Mouse (Mus musculus) spleen, adult 2 months (tissue): Measurements from ENCODE around the gene Slc16a1. TPM values are rescaled to one million over a fixed set of nuclear protein-coding genes. Genes with fewer than 3 reads are reported as not detected.
A peak's percentile ranks its signal among the peaks of the same experiment; 100 is the strongest.

Source experiments
- DNase-seq, 2 experiments: peaks; one replicate each; pipeline versions ENCODE4 v3.0.0 to v3.0.0-alpha.2; 2012 to 2021; ENCODE audit warnings: low spot score in 2 of 2, low read depth in 1 of 2
- H3K27ac ChIP-seq: fragments of 200-500 bp; 2 replicates; pipeline ENCODE4 v1.5.1; 2012; ENCODE audit warnings: low read length, inconsistent platforms; ENCODE audit not compliant: insufficient read depth
- H3K27me3 ChIP-seq: fragments of 200-500 bp; 2 replicates; pipeline ENCODE4 v1.6.1; 2012; ENCODE audit warnings: mild to moderate bottlenecking, moderate library complexity, low read length, inconsistent platforms; ENCODE audit not compliant: control insufficient read depth, insufficient read depth
- H3K36me3 ChIP-seq: fragments of 200-500 bp; 2 replicates; pipeline ENCODE4 v1.6.1; 2012; ENCODE audit warnings: mild to moderate bottlenecking, low read length, inconsistent platforms; ENCODE audit not compliant: control insufficient read depth, insufficient read depth
- H3K4me1 ChIP-seq: fragments of 200-500 bp; 2 replicates; pipeline ENCODE4 v1.6.1; 2011; ENCODE audit warnings: inconsistent platforms; ENCODE audit not compliant: control insufficient read depth, insufficient read depth, insufficient read length
- H3K4me3 ChIP-seq: fragments of 200-500 bp; 2 replicates; pipeline ENCODE4 v1.5.1; 2011; ENCODE audit warnings: mild to moderate bottlenecking, inconsistent platforms; ENCODE audit not compliant: insufficient read depth, insufficient read length; ENCODE audit errors: extremely low read depth
- CTCF ChIP-seq: fragments of 200-500 bp; IDR thresholded peaks from 2 replicates; pipeline ENCODE4 v1.5.1; 2011; ENCODE audit warnings: mild to moderate bottlenecking, inconsistent platforms; ENCODE audit not compliant: insufficient read depth, insufficient read length, insufficient replicate concordance; ENCODE audit errors: extremely low read depth
- POLR2A ChIP-seq: fragments of 200-500 bp; IDR thresholded peaks from 2 replicates; pipeline ENCODE4 v1.6.1; 2011; ENCODE audit warnings: low read depth, low read length, inconsistent platforms
- WGBS: fragments of 180-500 bp; shearing (Covaris S2); methylation state at CpG from one replicate; pipeline ENCODE4 v1.1.7; 2018; 5-methylcytosine and 5-hydroxymethylcytosine counted together
- polyA plus RNA-seq: library from polyadenylated mRNA; depleted of rRNA; stranded (reverse); fragments of >200 nt; gene quantifications from 2 replicates; pipeline ENCODE4 v1.2.3, GENCODE M21; 2012

The Slc16a1 gene
- polyA plus RNA-seq, 1 experiment: 30.2 TPM

- H3K4me1 ChIP-seq: no peaks in the 10 kb centered on the region; the same call in none of the 2 replicates
- H3K27ac ChIP-seq: no peak overlapping the region
- 85% methylated on average over 1 of the region's 1 CpGs for WGBS
Measured at GRCm38 (mm10) chr3:104644371-104644770, 5.9 kb downstream of the Slc16a1 start.

GRCm38 (mm10) chr3:104654219-104654618 lies 15.8 kb downstream of the Slc16a1 start:
- Histone ChIP-seq H3K4me3 (no peak overlapping the region), H3K27me3 (no peaks in the 10 kb centered on the region), H3K36me3 (peaks cover 12% of the 10 kb centered on the region), H3K27ac (peak overlapping the region; percentile 43; the same call in 1 of the 2 replicates), H3K4me1 (0 out of 2 replicates have a peak, but pooled peaks cover 2% of the 10 kb centered on the region)
- no peak for TF ChIP-seq POLR2A
- no peak for TF ChIP-seq CTCF
- no peak for DNase-seq
- WGBS: 81% methylated on average over 4 of the region's 4 CpGs

More at GRCm38 (mm10) chr3:104644371-104644770, 5.9 kb downstream of the Slc16a1 start:
- H3K36me3 ChIP-seq: no peaks in the 10 kb centered on the region
- no peak for DNase-seq
- TF ChIP-seq POLR2A (no peak), CTCF (no peak)
- no peak overlapping the region for H3K4me3 ChIP-seq
- no peaks in the 10 kb centered on the region for H3K27me3 ChIP-seq

GRCm38 (mm10) chr3:104654921-104655320 lies 16.5 kb downstream of the Slc16a1 start:
- TF ChIP-seq CTCF (no peak), POLR2A (no peak)
- Histone ChIP-seq H3K4me3 (no peak overlapping the region), H3K36me3 (peaks cover 12% of the 10 kb centered on the region), H3K4me1 (0 out of 2 replicates have a peak, but pooled peaks cover 2% of the 10 kb centered on the region), H3K27ac (peak overlapping the region; percentile 43; the same call in 1 of the 2 replicates), H3K27me3 (no peaks in the 10 kb centered on the region)
- 82% methylated on average over 4 of the region's 4 CpGs for WGBS
- no peak for DNase-seq

- H3K27me3 ChIP-seq: no peaks in the 10 kb centered on the region
- WGBS: 97% methylated on average over 2 of the region's 2 CpGs
- TF ChIP-seq CTCF: no peak
- H3K27ac ChIP-seq: no peak overlapping the region
- no peak for DNase-seq
- H3K4me1 ChIP-seq: 0 out of 2 replicates have a peak, but pooled peaks cover 2% of the 10 kb centered on the region
- H3K36me3 ChIP-seq: peaks cover 8% of the 10 kb centered on the region
- no peak overlapping the region for H3K4me3 ChIP-seq
Measured at GRCm38 (mm10) chr3:104658706-104659105, 20.2 kb downstream of the Slc16a1 start.

GRCm38 (mm10) chr3:104659758-104660157 lies 21.3 kb downstream of the Slc16a1 start:
- 86% methylated on average over 4 of the region's 4 CpGs for WGBS
- no peaks in the 10 kb centered on the region for H3K27me3 ChIP-seq
- 0 out of 2 replicates have a peak, but pooled peaks cover 2% of the 10 kb centered on the region for H3K4me1 ChIP-seq
- peaks cover 6% of the 10 kb centered on the region for H3K36me3 ChIP-seq
- H3K27ac ChIP-seq: no peak overlapping the region
- TF ChIP-seq CTCF: no peak
- TF ChIP-seq POLR2A: no peak
- no peak overlapping the region for H3K4me3 ChIP-seq
- DNase-seq: no peak

GRCm38 (mm10) chr3:104660522-104660921 lies 22.1 kb downstream of the Slc16a1 start:
- H3K4me1 ChIP-seq: 0 out of 2 replicates have a peak, but pooled peaks cover 1% of the 10 kb centered on the region
- H3K27me3 ChIP-seq: no peaks in the 10 kb centered on the region
- 92% methylated on average over 3 of the region's 3 CpGs for WGBS
- no peak for DNase-seq
- TF ChIP-seq CTCF (no peak), POLR2A (no peak)
- H3K36me3 ChIP-seq: peaks cover 5% of the 10 kb centered on the region
- no peak overlapping the region for H3K4me3 ChIP-seq
- no peak overlapping the region for H3K27ac ChIP-seq

- 84% methylated on average over 4 of the region's 4 CpGs for WGBS
- Histone ChIP-seq H3K36me3 (0 out of 2 replicates have a peak, but pooled peaks cover 2% of the 10 kb centered on the region), H3K27ac (no peak overlapping the region), H3K4me3 (no peak overlapping the region), H3K27me3 (no peaks in the 10 kb centered on the region), H3K4me1 (no peaks in the 10 kb centered on the region)
- TF ChIP-seq POLR2A (no peak), CTCF (no peak)
- no peak for DNase-seq
Measured at GRCm38 (mm10) chr3:104662007-104662406, 23.5 kb downstream of the Slc16a1 start.
